Mouse (Mus musculus): ENCODE results near the gene Celf6. TPM values are rescaled to one million over a fixed set of nuclear protein-coding genes. Genes with fewer than 3 reads are reported as not detected.

The Celf6 gene
- polyA plus RNA-seq, 1 experiment from 2014 or later, result 12.1 TPM

DNA sequence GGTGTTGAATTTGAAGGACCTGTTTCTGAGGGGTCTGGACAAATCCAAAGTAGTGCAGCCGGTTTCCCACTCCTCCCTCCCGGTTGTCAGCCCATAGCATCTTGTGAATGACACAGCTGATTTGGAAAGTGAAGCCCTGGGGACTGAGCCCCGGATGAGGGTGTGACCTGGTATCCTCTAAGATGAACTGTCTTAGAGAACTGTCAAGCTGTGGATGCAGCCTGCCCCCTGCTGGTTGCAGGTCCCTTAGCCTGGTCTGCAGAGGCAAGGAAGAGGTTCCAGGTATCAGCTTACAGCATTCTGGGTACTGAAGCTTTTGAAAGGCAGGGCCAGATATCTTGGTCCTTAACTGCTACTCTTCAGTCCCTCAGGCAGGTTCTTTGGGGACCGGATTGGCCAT, 12.1 kb upstream of the Celf6 start:
- Histone ChIP-seq H3K36me3 (ENCODE audit: control insufficient read depth, insufficient read depth, low read length) (peaks cover 7% of the 10 kb centered on the region; the same call in 1 of the 2 replicates), H3K4me3 (ENCODE audit: low read depth, low read length) (no peak overlapping the region), H3K9me3 (ENCODE audit: control insufficient read depth, low read length) (no peaks in the 10 kb centered on the region), H3K27ac (ENCODE audit: low read depth, low read length) (no peak overlapping the region), H3K4me2 (replicated peaks; ENCODE audit: low read depth, low read length) (no peak overlapping the region), H3K9ac (ENCODE audit: low read depth, low read length) (no peak overlapping the region), H3K27me3 (ENCODE audit: control insufficient read depth, insufficient read depth, low read length) (no peaks in the 10 kb centered on the region), H3K4me1 (replicated peaks; ENCODE audit: control insufficient read depth, insufficient read depth, low read length) (no peaks in the 10 kb centered on the region)
- ATAC-seq (ENCODE audit: low FRiP score) (no peak), DNase-seq (ENCODE audit: low spot score) (peak; percentile 74)
- 26% methylated on average over 4 of the region's 4 CpGs for WGBS

DNA sequence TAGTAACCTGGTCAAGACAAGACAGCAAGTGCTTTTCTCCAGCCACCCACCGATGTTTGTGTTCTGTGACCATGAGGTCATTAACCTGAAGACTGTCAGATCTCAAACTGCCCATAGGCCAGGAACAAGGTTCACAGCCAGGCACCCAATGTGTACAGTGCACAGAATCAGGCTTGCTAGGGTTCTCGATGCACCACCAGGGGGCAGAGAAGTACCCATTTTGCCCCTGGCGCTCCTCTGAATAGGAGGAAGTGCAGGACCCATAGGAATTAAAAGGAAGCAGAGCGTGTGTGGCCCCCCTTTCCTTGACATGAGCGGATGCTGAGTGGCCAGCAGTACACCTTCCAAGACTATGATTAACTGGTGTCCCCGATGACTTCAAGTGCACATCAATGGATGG, 10.6 kb upstream of the Celf6 start:
- no peaks in the 10 kb centered on the region for H3K4me1 ChIP-seq (replicated peaks; ENCODE audit: control insufficient read depth, insufficient read depth, low read length)
- ATAC-seq (ENCODE audit: low FRiP score), result no peak
- H3K36me3 ChIP-seq (ENCODE audit: control insufficient read depth, insufficient read depth, low read length), result peaks cover 7% of the 10 kb centered on the region; the same call in 1 of the 2 replicates
- H3K27me3 ChIP-seq (ENCODE audit: control insufficient read depth, insufficient read depth, low read length), result no peaks in the 10 kb centered on the region
- WGBS, result 36% methylated on average over 6 of the region's 6 CpGs
- DNase-seq (ENCODE audit: low spot score), result peak; percentile 79
- no peak overlapping the region for H3K27ac ChIP-seq (ENCODE audit: low read depth, low read length)
- no peak overlapping the region for H3K4me3 ChIP-seq (ENCODE audit: low read depth, low read length)
- H3K9me3 ChIP-seq (ENCODE audit: control insufficient read depth, low read length), result no peaks in the 10 kb centered on the region
- no peak overlapping the region for H3K4me2 ChIP-seq (replicated peaks; ENCODE audit: low read depth, low read length)
- no peak overlapping the region for H3K9ac ChIP-seq (ENCODE audit: low read depth, low read length)

DNA sequence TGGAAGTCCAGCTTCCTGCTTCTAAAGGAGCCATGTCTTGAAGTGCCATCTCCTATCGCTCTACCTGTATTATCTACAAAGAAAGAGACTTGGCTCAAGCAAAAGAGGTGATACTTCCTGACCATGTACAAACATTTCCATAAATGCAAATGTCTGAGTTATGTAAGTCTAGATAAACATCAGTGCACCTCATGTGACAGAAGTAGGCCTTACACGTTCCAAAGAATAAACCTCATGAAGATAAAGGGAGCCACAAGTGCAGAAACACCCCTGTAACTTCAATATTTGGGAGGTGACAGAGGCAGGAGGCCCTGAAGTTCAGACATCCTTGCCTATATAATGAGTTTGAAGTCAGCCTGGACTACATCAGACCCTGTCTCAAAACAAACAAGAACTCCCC, 5.9 kb upstream of the Celf6 start:
- H3K9me3 ChIP-seq (ENCODE audit: control insufficient read depth, low read length), result no peaks in the 10 kb centered on the region
- no peaks in the 10 kb centered on the region for H3K4me1 ChIP-seq (replicated peaks; ENCODE audit: control insufficient read depth, insufficient read depth, low read length)
- no peak overlapping the region for H3K4me3 ChIP-seq (ENCODE audit: low read depth, low read length)
- no peak for DNase-seq (ENCODE audit: low spot score)
- H3K27ac ChIP-seq (ENCODE audit: low read depth, low read length), result no peak overlapping the region
- H3K36me3 ChIP-seq (ENCODE audit: control insufficient read depth, insufficient read depth, low read length), result no peaks in the 10 kb centered on the region
- peaks cover 3% of the 10 kb centered on the region; the same call in 1 of the 2 replicates for H3K27me3 ChIP-seq (ENCODE audit: control insufficient read depth, insufficient read depth, low read length)
- no peak overlapping the region for H3K4me2 ChIP-seq (replicated peaks; ENCODE audit: low read depth, low read length)
- 82% methylated on average over 2 of the region's 2 CpGs for WGBS
- no peak for ATAC-seq (ENCODE audit: low FRiP score)
- H3K9ac ChIP-seq (ENCODE audit: low read depth, low read length), result no peak overlapping the region

DNA sequence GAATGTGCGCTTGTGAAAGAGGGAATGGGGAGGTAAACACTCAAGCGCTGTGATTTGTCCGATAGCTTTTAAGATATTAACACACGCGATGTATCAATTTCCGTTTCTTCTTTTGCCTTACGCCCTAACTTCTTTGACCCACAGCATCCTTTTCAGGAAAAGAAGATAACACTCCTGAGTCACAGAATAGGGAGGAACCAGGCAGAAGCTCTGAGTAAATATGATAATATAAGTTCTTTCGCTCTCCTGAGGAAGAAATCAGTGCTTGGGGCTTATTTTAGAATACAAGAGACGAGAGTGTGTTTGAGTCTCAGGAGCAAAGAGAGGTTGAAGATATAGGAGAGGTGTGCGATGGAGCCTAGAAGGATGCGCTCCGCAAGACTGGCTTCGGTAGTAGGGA, 316 bp upstream of the Celf6 start:
- DNase-seq (ENCODE audit: low spot score) (no peak), ATAC-seq (ENCODE audit: low FRiP score) (no peak)
- peaks cover 2% of the 10 kb centered on the region; the same call in 1 of the 2 replicates for H3K4me1 ChIP-seq (replicated peaks; ENCODE audit: control insufficient read depth, insufficient read depth, low read length)
- H3K27me3 ChIP-seq (ENCODE audit: control insufficient read depth, insufficient read depth, low read length), result peaks cover 6% of the 10 kb centered on the region; the same call in 1 of the 2 replicates
- H3K4me2 ChIP-seq (replicated peaks; ENCODE audit: low read depth, low read length), result peak overlapping the region; percentile 73
- no peak overlapping the region for H3K27ac ChIP-seq (ENCODE audit: low read depth, low read length)
- peak overlapping the region; percentile 34 for H3K4me3 ChIP-seq (ENCODE audit: low read depth, low read length)
- 0 out of 2 replicates have a peak overlapping the region, but pooled peaks have one; percentile 24 for H3K9ac ChIP-seq (ENCODE audit: low read depth, low read length)
- WGBS, result 15% methylated on average over 13 of the region's 13 CpGs
- H3K9me3 ChIP-seq (ENCODE audit: control insufficient read depth, low read length), result no peaks in the 10 kb centered on the region
- no peaks in the 10 kb centered on the region for H3K36me3 ChIP-seq (ENCODE audit: control insufficient read depth, insufficient read depth, low read length)

DNA sequence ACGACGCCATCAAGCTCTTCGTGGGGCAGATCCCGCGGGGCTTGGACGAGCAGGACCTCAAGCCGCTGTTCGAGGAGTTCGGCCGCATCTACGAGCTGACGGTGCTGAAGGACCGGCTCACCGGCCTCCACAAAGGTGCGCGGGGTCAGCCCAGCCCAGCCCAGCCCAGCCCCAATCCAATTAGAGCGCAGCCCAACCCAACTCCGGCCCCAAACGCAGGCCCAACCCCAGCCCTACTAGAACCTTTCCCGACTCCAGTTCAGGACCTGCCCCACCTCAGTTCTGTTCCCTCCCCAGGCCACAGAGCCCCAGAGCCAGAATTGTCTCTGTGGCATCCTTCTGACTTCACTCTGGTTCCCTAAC, 769 bp downstream of the Celf6 start:
- peaks cover 6% of the 10 kb centered on the region; the same call in 1 of the 2 replicates for H3K27me3 ChIP-seq (ENCODE audit: control insufficient read depth, insufficient read depth, low read length)
- H3K4me3 ChIP-seq (ENCODE audit: low read depth, low read length), result peak overlapping the region; percentile 38
- peak overlapping the region; percentile 73 for H3K4me2 ChIP-seq (replicated peaks; ENCODE audit: low read depth, low read length)
- no peaks in the 10 kb centered on the region for H3K9me3 ChIP-seq (ENCODE audit: control insufficient read depth, low read length)
- no peak; the same call in 1 of the 2 replicates for ATAC-seq (ENCODE audit: low FRiP score)
- H3K4me1 ChIP-seq (replicated peaks; ENCODE audit: control insufficient read depth, insufficient read depth, low read length), result peaks cover 2% of the 10 kb centered on the region; the same call in 1 of the 2 replicates
- peak overlapping the region; percentile 53 for H3K9ac ChIP-seq (ENCODE audit: low read depth, low read length)
- no peaks in the 10 kb centered on the region for H3K36me3 ChIP-seq (ENCODE audit: control insufficient read depth, insufficient read depth, low read length)
- peak overlapping the region; percentile 25; the same call in 1 of the 2 replicates for H3K27ac ChIP-seq (ENCODE audit: low read depth, low read length)
- DNase-seq (ENCODE audit: low spot score), result no peak
- under 1% methylated on average over 20 of the region's 20 CpGs for WGBS

DNA sequence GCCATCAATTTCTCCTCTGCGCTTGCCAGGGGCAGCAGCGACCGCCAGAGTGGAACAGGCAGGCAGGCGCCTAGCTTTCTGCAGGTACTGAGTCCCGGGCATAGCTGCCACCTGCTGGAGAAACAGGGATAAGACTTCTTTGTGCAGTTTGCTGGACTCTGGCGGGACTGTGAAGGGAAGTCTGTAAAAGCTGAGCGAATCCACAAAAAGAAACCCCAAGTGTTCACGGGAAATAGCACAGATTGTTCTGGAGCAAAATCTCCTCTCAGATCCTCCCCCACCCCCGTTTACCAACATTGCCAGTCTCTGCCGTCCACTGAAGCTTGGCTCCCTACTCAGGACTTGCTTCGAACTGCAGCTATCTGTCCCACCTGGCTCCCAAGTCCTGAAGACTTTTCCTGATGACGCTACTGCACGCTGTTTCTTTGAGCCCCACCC, 7.2 kb downstream of the Celf6 start:
- Histone ChIP-seq H3K4me3 (ENCODE audit: low read depth, low read length) (no peak overlapping the region), H3K4me2 (replicated peaks; ENCODE audit: low read depth, low read length) (0 out of 2 replicates have a peak overlapping the region, but pooled peaks have one; percentile 15), H3K9me3 (ENCODE audit: control insufficient read depth, low read length) (no peaks in the 10 kb centered on the region), H3K27me3 (ENCODE audit: control insufficient read depth, insufficient read depth, low read length) (peaks cover 8% of the 10 kb centered on the region), H3K36me3 (ENCODE audit: control insufficient read depth, insufficient read depth, low read length) (no peaks in the 10 kb centered on the region), H3K4me1 (replicated peaks; ENCODE audit: control insufficient read depth, insufficient read depth, low read length) (no peaks in the 10 kb centered on the region; the same call in 1 of the 2 replicates), H3K9ac (ENCODE audit: low read depth, low read length) (no peak overlapping the region), H3K27ac (ENCODE audit: low read depth, low read length) (no peak overlapping the region)
- ATAC-seq (ENCODE audit: low FRiP score) (peak; percentile 33; the same call in 1 of the 2 replicates), DNase-seq (ENCODE audit: low spot score) (peak; percentile 81)
- 7% methylated on average over 13 of the region's 13 CpGs for WGBS

DNA sequence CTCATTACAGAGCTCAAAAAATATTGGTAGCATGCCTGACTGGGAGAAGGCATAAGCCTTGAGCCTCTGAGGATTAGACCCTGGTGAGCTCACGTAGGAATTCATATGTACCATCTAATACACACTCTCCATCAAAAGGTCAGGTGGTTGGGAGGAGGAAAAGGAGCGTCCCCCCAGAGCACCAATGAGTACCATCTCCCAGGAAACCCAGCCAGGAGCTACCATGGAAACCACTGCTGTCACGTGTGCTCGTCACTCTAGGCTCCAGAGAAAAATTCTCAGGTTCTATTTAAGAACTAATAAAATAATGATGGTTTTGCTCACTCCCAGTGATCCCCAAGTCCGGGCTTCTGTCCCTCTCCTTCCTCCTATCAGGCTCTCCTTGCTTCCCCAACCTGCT, 10.5 kb downstream of the Celf6 start:
- H3K4me1 ChIP-seq (replicated peaks; ENCODE audit: control insufficient read depth, insufficient read depth, low read length), result no peaks in the 10 kb centered on the region; the same call in 1 of the 2 replicates
- H3K36me3 ChIP-seq (ENCODE audit: control insufficient read depth, insufficient read depth, low read length), result no peaks in the 10 kb centered on the region
- peaks cover 8% of the 10 kb centered on the region for H3K27me3 ChIP-seq (ENCODE audit: control insufficient read depth, insufficient read depth, low read length)
- no peak overlapping the region for H3K4me3 ChIP-seq (ENCODE audit: low read depth, low read length)
- H3K9me3 ChIP-seq (ENCODE audit: control insufficient read depth, low read length), result no peaks in the 10 kb centered on the region
- DNase-seq (ENCODE audit: low spot score), result no peak
- no peak overlapping the region for H3K4me2 ChIP-seq (replicated peaks; ENCODE audit: low read depth, low read length)
- WGBS, result 68% methylated on average over 5 of the region's 5 CpGs
- H3K27ac ChIP-seq (ENCODE audit: low read depth, low read length), result no peak overlapping the region
- no peak overlapping the region for H3K9ac ChIP-seq (ENCODE audit: low read depth, low read length)
- ATAC-seq (ENCODE audit: low FRiP score), result no peak

DNA sequence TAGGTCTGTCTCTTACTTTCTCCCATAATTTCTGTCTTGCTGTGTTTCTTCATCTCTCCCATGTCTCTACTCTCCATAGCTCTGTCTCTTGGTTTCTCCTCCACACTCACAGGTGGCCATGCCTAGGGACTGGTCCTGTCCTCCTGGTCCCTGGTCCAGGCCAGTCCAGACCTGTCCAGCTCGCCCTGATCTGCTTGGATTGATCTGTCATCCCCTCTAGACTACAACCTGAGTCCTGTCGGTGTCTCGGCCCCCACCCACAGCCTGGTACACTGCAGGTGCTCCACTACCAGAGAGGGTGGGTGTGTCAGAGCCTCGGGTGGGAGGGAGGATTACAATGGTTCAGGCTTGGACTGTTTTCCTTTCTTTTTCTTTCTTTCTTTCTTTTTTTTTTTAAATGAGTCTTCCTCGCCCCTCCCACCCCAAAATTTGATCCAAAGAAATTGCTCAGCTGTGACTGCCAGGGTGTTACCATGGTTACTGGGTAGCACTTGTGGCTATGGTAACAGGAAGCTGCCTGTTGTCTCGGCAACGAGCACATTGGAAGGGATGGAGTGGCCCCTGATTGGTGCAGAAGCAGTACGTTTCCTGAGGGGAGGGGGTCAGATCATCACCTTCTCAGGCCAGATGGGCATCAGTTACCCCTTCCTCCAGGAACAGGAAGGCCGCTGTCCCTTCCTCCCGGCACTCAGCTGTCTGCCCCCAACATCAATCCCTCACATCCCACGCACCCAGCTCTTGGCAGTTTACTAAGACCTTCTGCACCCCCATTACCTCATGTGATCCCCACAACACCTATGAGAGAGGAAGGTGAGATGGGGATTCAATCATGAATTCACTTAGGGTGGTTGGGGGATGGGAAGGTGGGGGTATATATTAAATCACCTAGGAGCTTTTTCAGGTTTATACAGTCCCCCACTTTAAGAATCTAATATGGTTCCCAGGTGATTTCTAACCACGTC, 11.3 kb downstream of the Celf6 start:
- no peak overlapping the region; the same call in 1 of the 2 replicates for H3K4me2 ChIP-seq (replicated peaks; ENCODE audit: low read depth, low read length)
- WGBS, result 31% methylated on average over 12 of the region's 12 CpGs
- H3K4me3 ChIP-seq (ENCODE audit: low read depth, low read length), result no peak overlapping the region
- H3K9ac ChIP-seq (ENCODE audit: low read depth, low read length), result no peak overlapping the region
- no peaks in the 10 kb centered on the region for H3K9me3 ChIP-seq (ENCODE audit: control insufficient read depth, low read length)
- H3K4me1 ChIP-seq (replicated peaks; ENCODE audit: control insufficient read depth, insufficient read depth, low read length), result no peaks in the 10 kb centered on the region; the same call in 1 of the 2 replicates
- ATAC-seq (ENCODE audit: low FRiP score), result peak; percentile 76
- H3K36me3 ChIP-seq (ENCODE audit: control insufficient read depth, insufficient read depth, low read length), result no peaks in the 10 kb centered on the region
- peak; percentile 69 for DNase-seq (ENCODE audit: low spot score)
- no peak overlapping the region for H3K27ac ChIP-seq (ENCODE audit: low read depth, low read length)
- peaks cover 8% of the 10 kb centered on the region for H3K27me3 ChIP-seq (ENCODE audit: control insufficient read depth, insufficient read depth, low read length)
